Mouse (Mus musculus): ENCODE data around the gene Otop2.

Gene Otop2

DNA sequence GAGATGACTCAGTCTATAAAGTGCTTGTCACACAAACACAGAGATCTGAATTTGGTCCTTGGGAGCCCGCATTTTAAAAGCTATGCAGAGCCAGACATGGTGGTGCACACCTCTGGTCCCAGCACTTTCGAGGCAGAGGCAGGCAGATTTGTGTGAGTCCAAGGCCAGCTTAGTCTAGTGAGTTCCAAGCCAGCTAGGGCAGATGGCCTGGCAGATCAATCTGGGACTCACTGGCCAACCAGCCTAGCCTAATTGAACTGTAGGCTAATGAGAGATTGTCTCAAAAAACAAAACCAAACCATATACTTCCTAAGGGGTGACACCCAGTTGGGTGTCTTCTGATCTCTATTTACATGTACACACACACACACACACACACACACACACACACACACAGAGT lies 34.3 kb downstream of the Otop2 start:
- in situ Hi-C loops (cut with MboI, MseI) = no loop called here

DNA sequence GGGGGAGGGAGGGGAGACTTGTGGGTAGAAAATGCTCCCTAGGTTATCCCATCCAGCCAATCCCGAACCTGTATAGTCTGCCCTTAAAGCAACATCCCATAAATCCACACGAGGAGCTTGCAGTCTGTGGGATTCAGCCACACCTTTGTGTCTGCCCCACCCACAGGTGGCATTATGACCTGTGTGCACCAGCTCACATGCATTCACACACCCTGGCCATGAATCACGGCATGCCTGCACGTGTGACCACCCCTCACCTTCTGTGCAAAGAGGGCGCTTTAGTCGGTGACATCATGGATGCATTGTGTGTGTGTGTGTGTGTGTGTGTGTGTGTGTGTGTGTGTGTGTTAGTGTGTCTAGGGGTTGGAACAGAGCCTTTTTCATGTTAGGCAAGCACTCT lies 34.9 kb downstream of the Otop2 start:
- in situ Hi-C loops (cut with MboI, MseI) = no loop called here

DNA sequence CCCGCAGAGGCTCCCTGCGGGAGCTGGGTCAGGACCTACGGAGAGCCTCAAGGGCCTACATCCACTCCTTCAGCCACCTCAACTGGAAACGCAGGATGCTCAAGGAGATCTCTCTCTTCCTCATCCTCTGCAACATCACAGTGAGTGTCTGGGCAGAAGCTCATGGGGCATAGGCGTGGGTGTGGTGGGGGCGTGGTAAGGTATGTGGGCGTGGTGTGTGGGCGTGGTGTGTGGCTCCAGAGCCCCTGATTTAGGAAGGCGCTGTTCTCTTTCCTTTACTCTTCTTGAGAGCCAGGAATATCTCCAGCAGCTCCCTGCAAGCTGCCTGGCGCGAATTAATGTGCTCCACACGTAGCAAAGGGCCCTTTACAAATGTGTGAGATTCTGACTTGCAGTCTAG lies 38.0 kb downstream of the Otop2 start:
- in situ Hi-C loops (cut with MboI, MseI) = no loop called here

- in situ Hi-C loops (cut with MboI, MseI) = no loop called here
These were observed 38.6 kb downstream of the Otop2 start for GRCm38 (mm10) chr11:115345515-115345914.

DNA sequence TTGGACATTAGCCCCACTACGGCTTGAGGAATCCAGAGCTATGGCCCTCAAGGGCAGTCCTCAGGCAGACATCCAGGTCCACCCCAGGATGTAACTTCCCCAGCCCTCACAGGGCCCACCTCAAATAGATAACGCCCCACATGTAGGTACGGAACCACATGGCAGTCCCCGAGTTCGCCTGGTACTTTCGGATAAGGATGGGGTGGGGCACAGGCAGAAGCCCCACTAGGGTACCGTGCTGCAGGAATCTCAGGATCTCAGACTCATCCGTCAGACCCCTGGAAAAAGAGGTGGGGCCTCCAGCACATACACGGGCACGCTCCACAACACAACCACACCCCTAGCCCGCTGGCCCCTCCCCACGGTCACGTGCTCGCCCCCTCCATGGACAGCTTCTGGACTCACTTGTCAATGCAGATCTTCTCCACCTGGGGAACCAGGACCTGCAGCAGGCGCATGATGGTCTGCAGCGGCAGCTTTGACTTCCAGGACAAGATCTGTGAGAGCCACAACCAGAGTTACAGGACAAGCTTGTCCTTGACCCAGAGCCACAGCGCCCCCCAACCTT lies 41.8 kb downstream of the Otop2 start:
- in situ Hi-C loops (cut with MboI, MseI) = no loop called here

GRCm38 (mm10) chr11:115349976-115350375 lies 43.0 kb downstream of the Otop2 start:
- in situ Hi-C loops (cut with MboI, MseI) = no loop called here

GRCm38 (mm10) chr11:115353375-115353774 lies 46.4 kb downstream of the Otop2 start:
- in situ Hi-C loops (cut with MboI, MseI) = no loop called here

- in situ Hi-C loops (cut with MboI, MseI) = no loop called here
These were observed 47.2 kb downstream of the Otop2 start for GRCm38 (mm10) chr11:115354183-115354582.

DNA sequence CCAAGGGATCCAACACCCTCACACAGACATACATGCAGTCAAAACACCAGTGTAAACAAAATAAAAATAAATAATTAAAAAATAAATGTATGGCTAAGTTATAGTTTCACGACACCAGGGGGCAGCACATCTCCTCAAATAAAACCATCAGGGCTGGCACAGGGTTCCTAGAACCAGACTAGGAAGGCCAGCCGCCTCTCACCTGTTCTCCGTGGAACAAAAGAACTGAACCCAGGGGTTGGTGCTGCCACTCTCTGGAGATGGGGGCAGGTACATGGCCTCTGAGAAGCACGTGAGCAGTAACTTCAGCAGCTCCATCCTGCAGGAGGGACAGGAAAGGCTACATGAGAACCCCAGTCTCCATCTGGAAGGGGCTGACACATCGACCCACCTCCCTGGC lies 51.5 kb downstream of the Otop2 start:
- in situ Hi-C loops (cut with MboI, MseI) = loop anchor here (5.0 kb wide), 2 partner anchors 36 to 114 kb away; partner anchors contain the start of gene Ush1g (in 2 of the 2)

- in situ Hi-C loops (cut with MboI, MseI) = loop anchor here (5.0 kb wide), 2 partner anchors 37 to 113 kb away; partner anchors contain the start of gene Ush1g (in 2 of the 2)
These were observed 52.3 kb downstream of the Otop2 start for GRCm38 (mm10) chr11:115359293-115359692.

GRCm38 (mm10) chr11:115359726-115360125 lies 52.8 kb downstream of the Otop2 start:
- in situ Hi-C loops (cut with MboI, MseI) = loop anchor here (5.0 to 10.0 kb wide), 3 partner anchors 37 to 115 kb away; partner anchors contain the start of genes Ush1g (in 2 of the 2) and Armc7 (in 1 of the 2)

DNA sequence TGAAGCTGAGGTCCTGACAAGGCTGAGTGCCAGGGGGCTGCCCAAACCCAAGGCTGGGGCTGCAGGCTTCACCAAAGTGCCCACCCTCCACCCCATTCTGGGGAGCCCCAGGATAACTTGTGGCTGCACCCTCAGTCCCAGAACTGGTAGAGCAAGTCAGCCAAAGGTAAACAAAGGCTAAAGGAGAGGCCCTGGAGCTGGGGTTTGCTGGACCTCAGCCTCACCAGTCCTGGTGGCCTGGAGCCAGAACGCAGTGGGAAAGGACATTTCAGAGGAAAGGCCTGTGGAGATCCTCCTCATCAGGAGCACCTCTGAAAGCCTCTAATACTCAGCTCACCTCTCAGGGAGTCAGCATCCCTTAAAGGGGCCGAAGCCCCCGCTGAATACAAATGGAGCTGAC lies 57.2 kb downstream of the Otop2 start:
- in situ Hi-C loops (cut with MboI, MseI) = loop anchor here in 1 of 2 experiments (10.0 kb wide), 1 partner anchor 111 kb away; the partner anchor contains the start of gene Armc7

- in situ Hi-C loops (cut with MboI, MseI) = loop anchor here in 1 of 2 experiments (10.0 kb wide), 1 partner anchor 109 kb away; the partner anchor contains the start of gene Armc7
These were observed 59.2 kb downstream of the Otop2 start for GRCm38 (mm10) chr11:115366039-115366705.

- in situ Hi-C loops (cut with MboI, MseI) = loop anchor here in 1 of 2 experiments (10.0 kb wide), 1 partner anchor 108 kb away; the partner anchor contains the start of gene Armc7
These were observed 59.9 kb downstream of the Otop2 start for GRCm38 (mm10) chr11:115366706-115367394.

- in situ Hi-C loops (cut with MboI, MseI) = loop anchor here in 1 of 2 experiments (10.0 kb wide), 1 partner anchor 107 kb away; the partner anchor contains the start of gene Armc7
These were observed 60.5 kb downstream of the Otop2 start, which contains the start of gene Hid1 for GRCm38 (mm10) chr11:115367395-115367944. Gene Hid1, minus strand, starts transcription at chr11:115367756.

DNA sequence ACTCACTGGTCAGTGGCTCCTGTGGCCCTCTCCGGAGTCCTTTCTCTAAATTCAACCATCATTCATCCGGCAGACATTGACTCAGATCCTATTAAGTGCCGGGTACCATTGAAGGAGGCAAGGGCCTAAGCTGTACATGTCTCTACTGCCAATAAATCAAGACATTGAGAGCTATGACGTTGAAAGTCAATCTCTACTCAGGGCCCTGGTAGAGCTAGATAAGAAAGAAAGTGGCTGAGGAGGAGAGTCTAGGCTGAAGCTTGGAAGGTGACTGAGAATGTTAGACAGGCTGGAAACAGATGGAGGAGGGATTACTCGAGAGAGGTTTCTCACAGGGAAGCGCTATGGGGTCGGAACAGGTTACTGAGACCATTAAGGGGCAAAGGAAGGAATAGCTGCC lies 63.4 kb downstream of the Otop2 start:
- in situ Hi-C loops (cut with MboI, MseI) = no loop called here

DNA sequence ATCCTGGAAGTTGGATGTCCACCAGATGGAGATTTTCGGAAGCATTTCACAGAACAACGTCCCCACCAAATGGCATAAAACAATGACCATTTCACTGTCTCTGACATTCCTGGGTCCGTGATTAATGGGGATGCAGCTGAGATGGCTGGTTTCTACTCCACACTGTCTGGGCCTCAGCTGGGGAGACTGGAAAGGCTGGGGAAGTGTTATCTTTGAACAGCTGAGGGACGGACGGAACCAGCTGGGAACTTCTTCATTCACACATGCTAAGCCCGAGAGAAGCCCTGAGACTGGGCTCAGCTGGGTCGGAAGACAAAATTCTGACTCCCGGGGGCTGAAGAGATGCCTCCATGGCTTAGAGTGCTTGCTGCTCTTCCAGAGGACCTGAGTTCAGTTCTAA lies 64.4 kb downstream of the Otop2 start:
- in situ Hi-C loops (cut with MboI, MseI) = no loop called here

- in situ Hi-C loops (cut with MboI, MseI) = no loop called here
These were observed 65.1 kb downstream of the Otop2 start for GRCm38 (mm10) chr11:115372015-115372414.

- in situ Hi-C loops (cut with MboI, MseI) = no loop called here
These were observed 65.8 kb downstream of the Otop2 start for GRCm38 (mm10) chr11:115372737-115373136.

DNA sequence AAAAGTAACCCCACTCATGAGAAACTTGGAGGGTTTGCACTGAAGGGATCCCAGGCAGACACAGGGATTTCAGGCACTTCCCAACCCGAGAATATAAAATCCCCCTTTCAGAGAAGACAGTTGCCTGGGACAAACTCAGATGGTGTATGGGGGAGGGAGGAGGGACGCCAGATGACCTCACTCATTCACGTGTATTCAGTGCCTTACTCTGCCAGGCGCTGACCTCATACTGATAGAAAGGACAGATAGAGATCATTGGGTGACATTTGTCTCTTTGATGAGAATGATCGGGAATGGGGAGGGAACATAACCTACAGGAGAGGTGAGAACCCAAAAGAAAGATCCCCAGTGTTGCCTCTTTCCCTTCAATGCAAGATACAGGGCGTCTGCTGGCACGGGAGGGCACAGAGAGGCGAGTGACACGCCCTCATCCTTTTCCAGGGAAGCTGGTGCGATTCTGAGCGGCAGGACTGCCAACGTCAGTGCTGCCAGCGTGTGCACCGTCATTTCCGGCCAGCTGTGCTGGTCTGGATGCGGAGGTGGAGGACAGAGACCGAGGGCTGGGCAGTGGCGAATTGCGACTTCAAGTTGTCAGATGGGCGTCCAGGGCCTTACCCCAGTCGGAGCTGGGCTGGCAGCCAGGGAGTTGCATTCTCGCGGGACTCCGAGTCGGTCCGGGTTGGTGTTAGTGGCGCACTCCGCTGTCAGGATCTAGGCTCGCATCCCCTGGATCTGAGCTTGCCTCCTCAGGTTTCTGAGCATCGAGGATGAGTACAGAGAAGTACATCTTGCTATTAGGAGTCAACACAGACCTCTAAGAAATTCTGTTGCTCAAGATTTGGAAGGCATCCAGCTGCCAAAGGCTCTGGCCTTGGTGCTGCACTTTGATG lies 67.1 kb downstream of the Otop2 start:
- in situ Hi-C loops (cut with MboI, MseI) = no loop called here
